Comparison of ENCODE assay signal across 10 mouse cellular contexts in genomic region chr15:85975746-85976145, GRCm38 (mm10). TPM values are rescaled to one million over a fixed set of nuclear protein-coding genes. Genes with fewer than 3 reads are reported as not detected.
DNase-seq lines count a peak whose midpoint lies in the region; ATAC-seq and TF ChIP-seq lines count a peak whose summit lies in the region.
"Had no signal": no experiment of that assay in that cellular context is flagged by ENCODE, and none has a peak within 500 bp of the region (broad histone marks: within the 10 kb centered on the region; RNA-seq: fewer than 3 reads in every experiment).

No protein-coding gene starts in this region.

- H3K4me2 ChIP-seq in forebrain, postnatal 0 days (ENCODE audit: low read depth), result peak overlapping the region; percentile 34
- peak overlapping the region; percentile 19 for H3K4me2 ChIP-seq in midbrain, embryonic 14.5 days (ENCODE audit: low read length)

- no peak for TF ChIP-seq CTCF in left cerebral cortex, adult 2 months (IDR thresholded peaks at IDR 0.05)
- TF ChIP-seq CTCF in forebrain, postnatal 0 days (IDR thresholded peaks at IDR 0.05; ENCODE audit: low read depth), result no peak

- peak overlapping the region; percentile 5; the same call in 1 of the 2 replicates for H3K4me3 ChIP-seq in left cerebral cortex, adult 2 months
- no peak overlapping the region for H3K4me3 ChIP-seq in forebrain, postnatal 0 days (ENCODE audit: low read depth, low read length)
- no peak overlapping the region for H3K4me3 ChIP-seq in midbrain, embryonic 14.5 days (replicated peaks; ENCODE audit: low read depth, low read length)

- no peaks in the 10 kb centered on the region for H3K27me3 ChIP-seq in forebrain, postnatal 0 days (ENCODE audit: insufficient read depth, low read length)
- no peaks in the 10 kb centered on the region for H3K27me3 ChIP-seq in midbrain, embryonic 14.5 days (ENCODE audit: control insufficient read depth, insufficient read depth, low read length)

- H3K9me3 ChIP-seq in forebrain, postnatal 0 days (ENCODE audit: low read length), result no peaks in the 10 kb centered on the region
- no peaks in the 10 kb centered on the region for H3K9me3 ChIP-seq in midbrain, embryonic 14.5 days (ENCODE audit: control insufficient read depth, low read length)

- peak overlapping the region; percentile 15 for H3K9ac ChIP-seq in forebrain, postnatal 0 days
- 0 out of 2 replicates have a peak overlapping the region, but pooled peaks have one; percentile 1 for H3K9ac ChIP-seq in midbrain, embryonic 14.5 days (replicated peaks; ENCODE audit: low read length)

- WGBS in forebrain, postnatal 0 days, result 15% methylated on average over 16 of the region's 16 CpGs
- 30% methylated on average over 16 of the region's 16 CpGs for WGBS in midbrain, embryonic 14.5 days

- H3K27ac ChIP-seq in left cerebral cortex, adult 2 months, result no peak overlapping the region
- H3K27ac ChIP-seq in forebrain, postnatal 0 days (ENCODE audit: low read depth, low read length), result peak overlapping the region; percentile 41; the same call in 1 of the 2 replicates
- H3K27ac ChIP-seq in midbrain, embryonic 14.5 days (replicated peaks; ENCODE audit: low read depth, low read length), result peak overlapping the region; percentile 58

- DNase-seq in adrenal gland, postnatal 10 days, result peak; percentile 23
- DNase-seq in adrenal gland, adult 8-10 months, result no peak
- no peak for DNase-seq in left cerebral cortex, adult 2 months (ENCODE audit: extremely low spot score in 1 of 2, low spot score in 2 of 2)
- DNase-seq in left cerebral cortex, postnatal 10 days (ENCODE audit: extremely low spot score in 1 of 2, low spot score in 2 of 2), result no peak
- DNase-seq in forebrain, postnatal 0 days, result peak; percentile 73
- peak; percentile 71 for DNase-seq in midbrain, embryonic 14.5 days
- DNase-seq in thymus, adult 18-20 months, result no peak
- no peak for DNase-seq in urinary bladder, postnatal 14 days (ENCODE audit: low spot score)
- DNase-seq: heart, postnatal 10 days; lung, postnatal 36 days had no signal

- peak; percentile 55 for ATAC-seq in forebrain, postnatal 0 days
- no peak for ATAC-seq in midbrain, embryonic 14.5 days (ENCODE audit: low FRiP score, low TSS enrichment)

- no peaks in the 10 kb centered on the region for H3K36me3 ChIP-seq in forebrain, postnatal 0 days (ENCODE audit: insufficient read depth)
- H3K36me3 ChIP-seq in midbrain, embryonic 14.5 days (ENCODE audit: control insufficient read depth, insufficient read depth, low read length), result no peaks in the 10 kb centered on the region

- intact Hi-C loops in left cerebral cortex, adult 2 months (cut with DNase I), result no loop called here
- intact Hi-C loops in left cerebral cortex, postnatal 10 days (cut with DNase I), result no loop called here

- H3K4me1 ChIP-seq in forebrain, postnatal 0 days (ENCODE audit: insufficient read depth), result peaks cover 8% of the 10 kb centered on the region; the same call in 1 of the 2 replicates
- peaks cover 18% of the 10 kb centered on the region; the same call in 1 of the 2 replicates for H3K4me1 ChIP-seq in midbrain, embryonic 14.5 days (ENCODE audit: control insufficient read depth, insufficient read depth, low read length)

RNA-seq across cellular contexts. Expression of gene Celsr1, which starts 57.8 kb away (rescaled TPM):
- 1 to 10 TPM; 4.4 to 6.5 TPM for total RNA-seq in adrenal gland, postnatal 10 days (2021)
- total RNA-seq in adrenal gland, adult 8-10 months (2022), result 10 to 100 TPM in 2 of 4 experiments, 1 to 10 TPM in 2; 5.2 to 16.1 (median 8.7) TPM
- 1 to 10 TPM; 3.7 to 4.6 TPM for total RNA-seq in left cerebral cortex, adult 2 months (2021)
- 1 to 10 TPM; 2.4 to 3.4 TPM for total RNA-seq in left cerebral cortex, postnatal 10 days (2021)
- 6.5 and 13.0 TPM in 2 replicates for total RNA-seq in forebrain, postnatal 0 days (2014; rRNA removed)
- polyA plus RNA-seq in forebrain, postnatal 0 days (2015; fragmentation: Nextera tagmentation; extraction: Ambion mirVana), result 0.62 and 0.97 TPM in 2 replicates
- polyA plus RNA-seq in midbrain, embryonic 14.5 days (2014; fragmentation: Nextera tagmentation; extraction: Ambion mirVana), result 2.9 and 3.5 TPM in 2 replicates

Comparison
In these comparisons a context has a peak if more than half of its experiments do, and no peak if none do; other contexts are left out.
1. DNase-seq: peak in adrenal gland, postnatal 10 days (single experiment), forebrain, postnatal 0 days (single experiment) and midbrain, embryonic 14.5 days (single experiment); none in adrenal gland, adult 8-10 months (single experiment), left cerebral cortex, adult 2 months (0 of 2), left cerebral cortex, postnatal 10 days (0 of 2), thymus, adult 18-20 months (0 of 2) and urinary bladder, postnatal 14 days (single experiment).